Mouse (Mus musculus) B cell, adult 62 days (primary cell): ENCODE data around the gene Gm21440. TPM values are rescaled to one million over a fixed set of nuclear protein-coding genes. Genes with fewer than 3 reads are reported as not detected.

Experiments
- total RNA-seq: library from RNA; stranded (reverse); gene quantifications from 4 replicates; pipeline ENCODE4 v1.2.4, GENCODE M21; 2023

Gene Gm21440
- total RNA-seq, result not detected in 4 replicates

GRCm38 (mm10) chrY:13252091-13252490 is at the start of gene Gm21440, which contains the start of gene Gm21454:
Gene Gm21440, plus strand, starts transcription at chrY:13252391.
Gene Gm21454, plus strand, starts transcription at chrY:13252442.

GRCm38 (mm10) chrY:13223828-13224227 is 28.4 kb upstream of the Gm21440 start, which contains the start of gene Gm21828:
Gene Gm21828, minus strand, starts transcription at chrY:13223928.

Other genes with a start within 250 kb of the Gm21440 start
- not detected in 4 replicates for gene Gm20807, start 209.5 kb upstream of the Gm21440 start, total RNA-seq
- gene Gm21891, start 118.9 kb upstream of the Gm21440 start, total RNA-seq, result not detected in 4 replicates
- not detected in 4 replicates for gene Gm21425, start 90.4 kb upstream of the Gm21440 start, total RNA-seq
- not detected in 4 replicates for gene Gm21828, start 28.5 kb upstream of the Gm21440 start, total RNA-seq
- gene Gm21454, start 51 bp downstream of the Gm21440 start, total RNA-seq, result not detected in 4 replicates
- not detected in 4 replicates for gene Gm21725, start 96.7 kb downstream of the Gm21440 start, total RNA-seq
- gene Gm21866, start 213.2 kb downstream of the Gm21440 start, total RNA-seq, result not detected in 4 replicates
- gene Gm20773, start 241.6 kb downstream of the Gm21440 start, total RNA-seq, result not detected in 4 replicates